8 mouse cellular contexts compared by ENCODE assay signal in genomic region chr3:146945887-146946286, GRCm38 (mm10).
DNase-seq lines count a peak whose midpoint lies in the region; ATAC-seq and TF ChIP-seq lines count a peak whose summit lies in the region.

No protein-coding gene starts in this region.

- WGBS in forebrain, embryonic 13.5 days, result under 1% methylated on average over 13 of the region's 13 CpGs
- WGBS in liver, postnatal 0 days (ENCODE audit: insufficient replicate concordance), result 1% methylated on average over 13 of the region's 13 CpGs
- WGBS in neural tube, embryonic 14.5 days, result under 1% methylated on average over 13 of the region's 13 CpGs

- peak; percentile 38; the same call in 1 of the 2 replicates for TF ChIP-seq CTCF in G1E (IDR thresholded peaks at IDR 0.05; ENCODE audit: low read depth, low read length)
- TF ChIP-seq CTCF in liver, postnatal 0 days (IDR thresholded peaks at IDR 0.05; ENCODE audit: low read depth), result peak; percentile 77

- peak overlapping the region; percentile 40 for H3K9ac ChIP-seq in forebrain, embryonic 13.5 days
- no peak overlapping the region for H3K9ac ChIP-seq in liver, postnatal 0 days (replicated peaks)
- no peak overlapping the region for H3K9ac ChIP-seq in neural tube, embryonic 14.5 days (replicated peaks; ENCODE audit: low read depth, low read length)

- no peaks in the 10 kb centered on the region for H3K9me3 ChIP-seq in G1E (replicated peaks)
- no peaks in the 10 kb centered on the region for H3K9me3 ChIP-seq in forebrain, embryonic 13.5 days (replicated peaks)
- no peaks in the 10 kb centered on the region for H3K9me3 ChIP-seq in liver, postnatal 0 days (ENCODE audit: low read length)
- H3K9me3 ChIP-seq in neural tube, embryonic 14.5 days (ENCODE audit: control insufficient read depth, low read length), result no peaks in the 10 kb centered on the region

- H3K4me2 ChIP-seq in forebrain, embryonic 13.5 days, result peak overlapping the region; percentile 59
- H3K4me2 ChIP-seq in liver, postnatal 0 days (ENCODE audit: low read depth, low read length), result peak overlapping the region; percentile 77
- peak overlapping the region; percentile 40 for H3K4me2 ChIP-seq in neural tube, embryonic 14.5 days (ENCODE audit: low read depth, low read length)

- no peak overlapping the region; the same call in 1 of the 2 replicates for H3K4me3 ChIP-seq in G1E (ENCODE audit: low read depth, low read length)
- peak overlapping the region; percentile 41 for H3K4me3 ChIP-seq in forebrain, embryonic 13.5 days
- peak overlapping the region; percentile 36 for H3K4me3 ChIP-seq in liver, postnatal 0 days (ENCODE audit: low read depth, low read length)
- peak overlapping the region; percentile 19 for H3K4me3 ChIP-seq in neural tube, embryonic 14.5 days (ENCODE audit: low read depth, low read length)

- H3K27ac ChIP-seq in forebrain, embryonic 13.5 days, result no peak overlapping the region; the same call in 1 of the 2 replicates
- H3K27ac ChIP-seq in liver, postnatal 0 days (ENCODE audit: low read depth), result no peak overlapping the region
- H3K27ac ChIP-seq in neural tube, embryonic 14.5 days (ENCODE audit: low read depth, low read length), result no peak overlapping the region

- no peaks in the 10 kb centered on the region for H3K36me3 ChIP-seq in G1E (replicated peaks)
- H3K36me3 ChIP-seq in forebrain, embryonic 13.5 days (ENCODE audit: poor library complexity, severe bottlenecking), result no peaks in the 10 kb centered on the region
- H3K36me3 ChIP-seq in liver, postnatal 0 days (replicated peaks; ENCODE audit: insufficient read depth, low read length), result no peaks in the 10 kb centered on the region
- no peaks in the 10 kb centered on the region for H3K36me3 ChIP-seq in neural tube, embryonic 14.5 days (ENCODE audit: control insufficient read depth, insufficient read depth, low read length)

- intact Hi-C loops in heart, postnatal 25 days (cut with DNase I), result loop anchor here (5.0 to 10.0 kb wide), 2 partner anchors 601 to 759 kb away; no protein-coding TSS in a partner anchor

- H3K27me3 ChIP-seq in G1E (ENCODE audit: insufficient read depth, low read length), result no peaks in the 10 kb centered on the region
- no peaks in the 10 kb centered on the region for H3K27me3 ChIP-seq in forebrain, embryonic 13.5 days
- H3K27me3 ChIP-seq in liver, postnatal 0 days (ENCODE audit: insufficient read depth, low read length), result no peaks in the 10 kb centered on the region
- no peaks in the 10 kb centered on the region for H3K27me3 ChIP-seq in neural tube, embryonic 14.5 days (ENCODE audit: control insufficient read depth, insufficient read depth, low read length)

- H3K4me1 ChIP-seq in G1E (ENCODE audit: insufficient read depth, low read depth, low read length), result peaks cover 4% of the 10 kb centered on the region; the same call in 1 of the 2 replicates
- no peaks in the 10 kb centered on the region for H3K4me1 ChIP-seq in forebrain, embryonic 13.5 days
- no peaks in the 10 kb centered on the region for H3K4me1 ChIP-seq in liver, postnatal 0 days (ENCODE audit: insufficient read depth)
- no peaks in the 10 kb centered on the region for H3K4me1 ChIP-seq in neural tube, embryonic 14.5 days (ENCODE audit: control insufficient read depth, insufficient read depth, low read length)

- TF ChIP-seq EP300 in liver, postnatal 0 days (IDR thresholded peaks at IDR 0.05; ENCODE audit: low read depth), result no peak

- DNase-seq in G1E (ENCODE audit: low spot score), result peak; percentile 49
- DNase-seq in heart, postnatal 25 days (ENCODE audit: low spot score), result peak; percentile 0
- DNase-seq in layer of hippocampus, adult 11-12 months (ENCODE audit: low spot score), result peak; percentile 54
- peak; percentile 65 for DNase-seq in liver, postnatal 0 days
- peak; percentile 53 for DNase-seq in thymus, postnatal 14 days

- ATAC-seq in G1E (ENCODE audit: extremely low read depth, insufficient number of reproducible peaks, low FRiP score, poor library complexity, severe bottlenecking), result peak; percentile 67
- ATAC-seq in cerebellum, adult (ENCODE audit: insufficient number of reproducible peaks, low FRiP score, low TSS enrichment), result peak; percentile 84
- ATAC-seq in forebrain, embryonic 13.5 days, result peak; percentile 82
- peak; percentile 35; the same call in 1 of the 2 replicates for ATAC-seq in liver, postnatal 0 days
- peak; percentile 84 for ATAC-seq in neural tube, embryonic 14.5 days (ENCODE audit: low read depth)

Comparison
In these comparisons a context has a peak if more than half of its experiments do, and no peak if none do; other contexts are left out.
1. DNase-seq: peak in every context shown above with its lines; median percentile 65 in liver, postnatal 0 days; 54 in layer of hippocampus, adult 11-12 months; 53 in thymus, postnatal 14 days; 49 in G1E; 0 in heart, postnatal 25 days.